Mouse (Mus musculus) brown adipose tissue, adult 24 weeks (tissue): ENCODE results near the gene Ace. TPM values are rescaled to one million over a fixed set of nuclear protein-coding genes. Genes with fewer than 3 reads are reported as not detected.
A peak's percentile ranks its signal among the peaks of the same experiment; 100 is the strongest.

ENCODE experiments used
- H3K27ac ChIP-seq: fragments of 200-500 bp; replicated peaks from 2 replicates; pipeline ENCODE4 v1.5.1; 2012; ENCODE audit warnings: low read depth, mild to moderate bottlenecking, low read length
- H3K4me1 ChIP-seq: fragments of 200-500 bp; 2 replicates; pipeline ENCODE4 v1.6.1; 2012; ENCODE audit warnings: low read length, mixed read lengths; ENCODE audit not compliant: control insufficient read depth, insufficient read depth, insufficient read length
- H3K4me3 ChIP-seq: fragments of 200-500 bp; 2 replicates; pipeline ENCODE4 v1.5.1; 2012; ENCODE audit warnings: low read depth, mild to moderate bottlenecking, low read length, moderate library complexity; ENCODE audit not compliant: insufficient read depth
- polyA plus RNA-seq: library from polyadenylated mRNA; stranded (reverse); fragments of >200 nt; gene quantifications from 2 replicates; pipeline ENCODE4 v1.2.4, GENCODE M21; 2012; ENCODE audit not compliant: missing spikeins, insufficient read depth, insufficient read length

The Ace gene
- polyA plus RNA-seq, 1 experiment = 13.6 TPM

- H3K4me3 ChIP-seq = peak within 1 kb of the TSS; percentile 93
- peak within 1 kb of the TSS; percentile 11; the same call in 1 of the 2 replicates for H3K27ac ChIP-seq
- H3K4me1 ChIP-seq = peaks cover 22% of the 10 kb centered on the region; the same call in 1 of the 2 replicates
Measured at GRCm38 (mm10) chr11:106036548-106037417, 69.0 kb downstream of the Ace start, which contains the start of gene Dcaf7. Dcaf7 (plus strand) TSS chr11:106036872.

GRCm38 (mm10) chr11:106037418-106037751 is 69.6 kb downstream of the Ace start:
- Histone ChIP-seq H3K4me1 (peaks cover 22% of the 10 kb centered on the region; the same call in 1 of the 2 replicates), H3K27ac (0 out of 2 replicates have a peak overlapping the region, but pooled peaks have one; percentile 11), H3K4me3 (peak overlapping the region; percentile 93)

Other genes starting within 250 kb of the Ace start
- 1.1 and 2.3 TPM in 2 replicates for gene Cyb561, start 14.6 kb upstream of the Ace start, polyA plus RNA-seq
- not detected in 2 replicates for gene Ace3, start 26.7 kb downstream of the Ace start, polyA plus RNA-seq
- gene Kcnh6, start 40.2 kb downstream of the Ace start, polyA plus RNA-seq = not detected in 2 replicates
- 8.4 and 10.1 TPM in 2 replicates for gene Dcaf7, start 68.9 kb downstream of the Ace start, polyA plus RNA-seq
- gene Taco1, start 98.1 kb downstream of the Ace start, polyA plus RNA-seq = 48.4 and 53.8 TPM in 2 replicates
- gene Map3k3, start 116.7 kb downstream of the Ace start, polyA plus RNA-seq = 8.8 and 10.1 TPM in 2 replicates
- not detected in 2 replicates for gene Gm10840, start 192.9 kb downstream of the Ace start, polyA plus RNA-seq
- gene Limd2, start 192.9 kb downstream of the Ace start, polyA plus RNA-seq = 3.4 and 6.1 TPM in 2 replicates
- 9.3 and 9.8 TPM in 2 replicates for gene Strada, start 234.2 kb downstream of the Ace start, polyA plus RNA-seq
- gene Ccdc47, start 248.4 kb downstream of the Ace start, polyA plus RNA-seq = 80.1 and 94.1 TPM in 2 replicates
- gene Ddx42, start 249.0 kb downstream of the Ace start, polyA plus RNA-seq = 18.9 and 22.2 TPM in 2 replicates